ENCODE assay signal across 23 mouse cellular contexts in genomic region chr16:14885372-14885771, GRCm38 (mm10). TPM values are rescaled to one million over a fixed set of nuclear protein-coding genes. Genes with fewer than 3 reads are reported as not detected.
"Had no signal": no experiment of that assay in that cellular context is flagged by ENCODE, and none has a peak within 500 bp of the region (broad histone marks: within the 10 kb centered on the region; RNA-seq: fewer than 3 reads in every experiment).

No protein-coding gene starts in this region.

- H3K27me3 ChIP-seq: limb, embryonic 12.5 days; limb, embryonic 15.5 days; midbrain, embryonic 12.5 days; midbrain, embryonic 15.5 days; neural tube, embryonic 13.5 days; stomach, embryonic 15.5 days had no signal

- H3K27ac ChIP-seq: kidney, postnatal 0 days; left cerebral cortex, adult 2 months; limb, embryonic 12.5 days; limb, embryonic 15.5 days; liver, embryonic 14.5 days; macrophage; midbrain, embryonic 12.5 days; midbrain, embryonic 15.5 days; neural tube, embryonic 13.5 days; stomach, embryonic 15.5 days had no signal

- H3K4me2 ChIP-seq: limb, embryonic 12.5 days; limb, embryonic 15.5 days; liver, embryonic 11.5 days; lung, embryonic 14.5 days; midbrain, embryonic 12.5 days; midbrain, embryonic 15.5 days; neural tube, embryonic 13.5 days; stomach, embryonic 15.5 days had no signal

- H3K4me3 ChIP-seq: left cerebral cortex, adult 2 months; limb, embryonic 12.5 days; limb, embryonic 15.5 days; midbrain, embryonic 12.5 days; midbrain, embryonic 15.5 days; neural tube, embryonic 13.5 days; stomach, embryonic 15.5 days had no signal

- H3K36me3 ChIP-seq: limb, embryonic 12.5 days; limb, embryonic 15.5 days; midbrain, embryonic 12.5 days; midbrain, embryonic 15.5 days; neural tube, embryonic 13.5 days; stomach, embryonic 15.5 days had no signal

- DNase-seq: kidney, adult 2 months; kidney, postnatal 25 days; layer of hippocampus, postnatal 36 days; left cerebral cortex, postnatal 4 days; liver, postnatal 0 days; lung, embryonic 14.5 days; retina, postnatal 1 day; right cerebral cortex, postnatal 25 days; spleen, adult 18-20 months; thymus, adult 2 months; thymus, postnatal 14 days; thymus, postnatal 4 days had no signal

- H3K4me1 ChIP-seq: limb, embryonic 12.5 days; limb, embryonic 15.5 days; midbrain, embryonic 12.5 days; midbrain, embryonic 15.5 days; neural tube, embryonic 13.5 days; stomach, embryonic 15.5 days had no signal

- H3K9me3 ChIP-seq: limb, embryonic 12.5 days; limb, embryonic 15.5 days; midbrain, embryonic 12.5 days; midbrain, embryonic 15.5 days; neural tube, embryonic 13.5 days; stomach, embryonic 15.5 days had no signal

RNA-seq across cellular contexts. Expression of gene Efcab1, which starts 21.0 kb away (rescaled TPM):
- polyA plus RNA-seq: macrophage had no signal
